Mouse (Mus musculus): Measurements from ENCODE around the gene Tpra1.
A peak's percentile ranks its signal among the peaks of the same experiment; 100 is the strongest.

The Tpra1 gene

GRCm38 (mm10) chr6:88957801-88958211 lies 55.8 kb downstream of the Tpra1 start:
- no peak for DNase-seq (ENCODE audit: low spot score in 2 of 2)

GRCm38 (mm10) chr6:88958305-88958704 lies 56.3 kb downstream of the Tpra1 start:
- DNase-seq (ENCODE audit: low spot score in 2 of 2), result no peak

GRCm38 (mm10) chr6:88959834-88960233 lies 57.8 kb downstream of the Tpra1 start:
- DNase-seq (ENCODE audit: low spot score in 2 of 2), result peak in 1 of 2 experiments; percentile 15

- no peak for DNase-seq (ENCODE audit: low spot score in 2 of 2)
Observed at GRCm38 (mm10) chr6:88960941-88961340, 58.9 kb downstream of the Tpra1 start.
